Mouse (Mus musculus) intestine, embryonic 14.5 days (tissue): Measurements from ENCODE around the gene Cited2. TPM values are rescaled to one million over a fixed set of nuclear protein-coding genes. Genes with fewer than 3 reads are reported as not detected.

ENCODE experiments used
- ATAC-seq: fragments of 200-750 bp; cut with Nextera tagmentation; replicated peaks from 2 replicates; pipeline ENCODE4 v1.8.0; 2017; ENCODE audit warnings: low read depth, moderate number of reproducible peaks, moderate TSS enrichment, moderate library complexity; ENCODE audit not compliant: low FRiP score, low TSS enrichment
- DNase-seq: peaks from one replicate; pipeline ENCODE4 v3.0.0-alpha.2; 2018; ENCODE audit warnings: low spot score
- H3K27ac ChIP-seq: fragments of 300-500 bp; sonication (generic); 2 replicates; pipeline ENCODE4 v1.5.1; 2014; ENCODE audit warnings: low read depth, mild to moderate bottlenecking, control low read depth
- H3K27me3 ChIP-seq: fragments of 300-500 bp; sonication (generic); replicated peaks from 2 replicates; pipeline ENCODE4 v1.6.1; 2014; ENCODE audit warnings: low read length, control low read depth; ENCODE audit not compliant: control insufficient read depth, insufficient read depth
- H3K36me3 ChIP-seq: fragments of 300-500 bp; sonication (generic); 2 replicates; pipeline ENCODE4 v1.6.1; 2014; ENCODE audit warnings: low read length, control low read depth; ENCODE audit not compliant: control insufficient read depth, insufficient read depth
- H3K4me1 ChIP-seq: fragments of 300-500 bp; sonication (generic); replicated peaks from 2 replicates; pipeline ENCODE4 v1.6.1; 2014; ENCODE audit warnings: low read length, control low read depth, mixed read lengths; ENCODE audit not compliant: control insufficient read depth, insufficient read depth
- H3K4me2 ChIP-seq: fragments of 300-500 bp; sonication (generic); 2 replicates; pipeline ENCODE4 v1.6.1; 2014; ENCODE audit warnings: low read length
- H3K4me3 ChIP-seq: fragments of 300-500 bp; sonication (generic); 2 replicates; pipeline ENCODE4 v1.5.1; 2014; ENCODE audit warnings: low read depth, low read length, control low read depth, mixed read lengths
- H3K9ac ChIP-seq: fragments of 300-500 bp; sonication (generic); 2 replicates; pipeline ENCODE4 v1.6.1; 2014; ENCODE audit warnings: mild to moderate bottlenecking, low read length
- H3K9me3 ChIP-seq: fragments of 300-500 bp; sonication (generic); 2 replicates; pipeline ENCODE4 v1.6.1; 2016; ENCODE audit warnings: low read length, control low read depth; ENCODE audit not compliant: control insufficient read depth
- WGBS: fragments of 180-500 bp; shearing (Covaris S2); extraction: QIAGEN DNeasy Blood & Tissue Kit; methylation state at CpG from one replicate; pipeline ENCODE4 v1.1.7; 2014; 5-methylcytosine and 5-hydroxymethylcytosine counted together
- polyA plus RNA-seq: library from polyadenylated mRNA; unstranded; fragments of >200 nt; fragmentation: Nextera tagmentation; extraction: Ambion mirVana; gene quantifications from 2 replicates; pipeline ENCODE4 v1.2.1, GENCODE M21; 2014

Cited2 gene
- polyA plus RNA-seq, 1 experiment from 2014 or later, result 48.7 TPM

GRCm38 (mm10) chr10:17760750-17761613 lies 38.0 kb downstream of the Cited2 start:
- Histone ChIP-seq H3K9me3 (no peaks in the 10 kb centered on the region), H3K4me3 (no peak overlapping the region), H3K4me1 (no peaks in the 10 kb centered on the region; the same call in 1 of the 2 replicates), H3K27me3 (no peaks in the 10 kb centered on the region), H3K36me3 (no peaks in the 10 kb centered on the region), H3K9ac (no peak overlapping the region), H3K27ac (peak overlapping the region; percentile 61), H3K4me2 (no peak overlapping the region)
- WGBS, result 43% methylated on average over 9 of the region's 9 CpGs
- DNase-seq, result peak; percentile 61
- ATAC-seq, result peak; percentile 62; the same call in 1 of the 2 replicates

DNA sequence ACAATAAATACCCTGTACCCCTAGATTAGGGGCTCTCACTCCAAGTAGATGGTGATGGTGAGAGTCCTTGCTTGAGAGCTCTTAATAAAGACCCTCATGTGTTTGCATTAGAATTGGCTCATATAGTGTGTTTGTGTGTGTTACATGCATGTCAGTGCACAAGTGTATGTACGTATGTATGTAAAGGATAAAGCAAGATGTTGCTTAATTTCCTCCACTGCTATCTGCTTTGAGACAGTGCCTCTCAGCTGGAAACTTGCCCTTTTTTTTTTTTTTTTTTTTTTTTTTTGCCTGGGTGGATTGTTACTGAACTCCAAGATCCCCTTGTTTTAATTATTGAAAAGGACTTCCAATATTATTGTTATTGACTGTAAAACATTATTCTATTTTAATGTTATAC lies 38.6 kb downstream of the Cited2 start:
- no peak for ATAC-seq
- Histone ChIP-seq H3K4me3 (no peak overlapping the region), H3K27me3 (no peaks in the 10 kb centered on the region), H3K4me2 (no peak overlapping the region), H3K27ac (no peak overlapping the region), H3K9ac (no peak overlapping the region), H3K4me1 (no peaks in the 10 kb centered on the region; the same call in 1 of the 2 replicates), H3K9me3 (no peaks in the 10 kb centered on the region), H3K36me3 (no peaks in the 10 kb centered on the region)
- DNase-seq, result no peak
- WGBS, result 80% methylated on average over 1 of the region's 1 CpGs

DNA sequence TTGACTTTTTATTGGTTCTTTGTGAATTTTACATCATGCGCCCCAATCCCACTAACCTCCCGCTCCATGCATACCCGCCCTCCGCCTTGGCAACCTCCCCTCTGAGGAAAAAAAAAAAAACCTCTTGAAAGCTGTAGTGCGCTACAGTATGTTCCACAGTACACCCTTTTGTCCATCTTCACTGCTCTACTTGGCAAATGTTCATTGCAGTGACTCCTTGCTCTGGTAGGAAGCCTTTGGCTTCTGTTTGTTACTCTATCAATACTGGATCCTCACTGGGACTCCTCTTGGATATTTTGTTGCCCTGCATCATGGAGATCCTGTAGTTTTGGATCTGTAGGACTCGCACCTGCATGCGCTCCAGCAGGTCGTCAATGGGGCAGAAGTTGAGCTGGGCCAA lies 39.9 kb downstream of the Cited2 start:
- H3K9ac ChIP-seq, result no peak overlapping the region
- ATAC-seq, result no peak

GRCm38 (mm10) chr10:17769856-17770255 lies 46.8 kb downstream of the Cited2 start:
- no peaks in the 10 kb centered on the region for H3K4me1 ChIP-seq
- H3K27me3 ChIP-seq, result no peaks in the 10 kb centered on the region
- H3K4me3 ChIP-seq, result no peak overlapping the region
- ATAC-seq (no peak), DNase-seq (no peak)
- no peak overlapping the region for H3K27ac ChIP-seq
- WGBS, result 80% methylated on average over 5 of the region's 5 CpGs
- H3K4me2 ChIP-seq, result no peak overlapping the region
- no peak overlapping the region for H3K9ac ChIP-seq
- H3K36me3 ChIP-seq, result no peaks in the 10 kb centered on the region
- 0 out of 2 replicates have a peak, but pooled peaks cover 3% of the 10 kb centered on the region for H3K9me3 ChIP-seq

More for the DNA sequence above, 39.9 kb downstream of the Cited2 start:
- H3K27ac ChIP-seq, result no peak overlapping the region
- H3K27me3 ChIP-seq, result no peaks in the 10 kb centered on the region
- no peak for DNase-seq
- no peaks in the 10 kb centered on the region; the same call in 1 of the 2 replicates for H3K4me1 ChIP-seq
- no peak overlapping the region for H3K4me3 ChIP-seq
- no peaks in the 10 kb centered on the region for H3K36me3 ChIP-seq
- no peak overlapping the region for H3K4me2 ChIP-seq
- WGBS, result 96% methylated on average over 8 of the region's 8 CpGs
- H3K9me3 ChIP-seq, result no peaks in the 10 kb centered on the region

GRCm38 (mm10) chr10:17772364-17772763 lies 49.3 kb downstream of the Cited2 start:
- no peak overlapping the region for H3K4me2 ChIP-seq
- 0 out of 2 replicates have a peak, but pooled peaks cover 3% of the 10 kb centered on the region for H3K9me3 ChIP-seq
- DNase-seq (no peak), ATAC-seq (no peak)
- WGBS, result 74% methylated on average over 10 of the region's 10 CpGs
- H3K4me1 ChIP-seq, result no peaks in the 10 kb centered on the region
- H3K36me3 ChIP-seq, result no peaks in the 10 kb centered on the region
- H3K27me3 ChIP-seq, result no peaks in the 10 kb centered on the region
- H3K9ac ChIP-seq, result no peak overlapping the region
- H3K27ac ChIP-seq, result no peak overlapping the region
- H3K4me3 ChIP-seq, result no peak overlapping the region

GRCm38 (mm10) chr10:17774366-17774765 lies 51.3 kb downstream of the Cited2 start:
- 90% methylated on average over 3 of the region's 3 CpGs for WGBS
- no peaks in the 10 kb centered on the region for H3K27me3 ChIP-seq
- H3K9me3 ChIP-seq, result 0 out of 2 replicates have a peak, but pooled peaks cover 3% of the 10 kb centered on the region
- DNase-seq, result no peak
- no peak for ATAC-seq
- no peaks in the 10 kb centered on the region for H3K36me3 ChIP-seq
- H3K9ac ChIP-seq, result no peak overlapping the region
- no peak overlapping the region for H3K27ac ChIP-seq
- H3K4me2 ChIP-seq, result no peak overlapping the region
- no peak overlapping the region for H3K4me3 ChIP-seq
- no peaks in the 10 kb centered on the region for H3K4me1 ChIP-seq

- 63% methylated on average over 4 of the region's 4 CpGs for WGBS
- H3K4me2 ChIP-seq, result no peak overlapping the region
- DNase-seq, result no peak
- no peak overlapping the region for H3K4me3 ChIP-seq
- no peaks in the 10 kb centered on the region for H3K27me3 ChIP-seq
- H3K9me3 ChIP-seq, result 0 out of 2 replicates have a peak, but pooled peaks cover 3% of the 10 kb centered on the region
- no peaks in the 10 kb centered on the region for H3K36me3 ChIP-seq
- H3K27ac ChIP-seq, result no peak overlapping the region
- H3K9ac ChIP-seq, result no peak overlapping the region
- H3K4me1 ChIP-seq, result no peaks in the 10 kb centered on the region
- no peak for ATAC-seq
These were observed 52.1 kb downstream of the Cited2 start for GRCm38 (mm10) chr10:17775079-17775478.
